Mouse (Mus musculus): ENCODE measurements at regions not wholly inside any gene's neighbourhood (a gene's known extent, or its start where the extent isn't known, plus 50 kb on each side); places are given as distances from the start of the nearest gene placed in this dataset.
"Not testable (repeated sequence)": the region's sequence is repeated elsewhere in the genome, so short reads cannot be mapped to it uniquely, and the experiment has no call there.

DNA sequence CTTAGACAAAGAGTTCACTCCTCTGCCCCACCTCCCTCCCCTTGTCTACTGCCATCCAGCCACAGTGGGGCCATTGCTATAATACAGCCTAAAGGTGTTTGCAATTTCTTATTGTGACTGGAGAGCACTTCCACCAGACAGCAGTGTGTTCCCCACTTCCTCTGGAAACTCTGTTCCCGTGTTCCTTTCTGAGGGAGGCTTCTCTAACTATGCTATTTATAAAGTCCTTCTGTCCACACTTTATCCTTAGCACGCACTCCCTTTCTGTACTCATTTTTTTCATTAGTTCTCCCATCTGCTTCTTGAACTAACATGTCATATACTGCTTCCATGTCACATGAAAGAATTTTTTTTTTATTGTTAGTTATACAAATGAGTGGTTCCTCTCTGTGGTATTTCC lies 52.0 kb upstream of the 4930432M17Rik start:
- peak; percentile 22 for DNase-seq

GRCm38 (mm10) chr3:121618161-121618560 lies 52.4 kb upstream of the 4930432M17Rik start:
- DNase-seq, result no peak

DNA sequence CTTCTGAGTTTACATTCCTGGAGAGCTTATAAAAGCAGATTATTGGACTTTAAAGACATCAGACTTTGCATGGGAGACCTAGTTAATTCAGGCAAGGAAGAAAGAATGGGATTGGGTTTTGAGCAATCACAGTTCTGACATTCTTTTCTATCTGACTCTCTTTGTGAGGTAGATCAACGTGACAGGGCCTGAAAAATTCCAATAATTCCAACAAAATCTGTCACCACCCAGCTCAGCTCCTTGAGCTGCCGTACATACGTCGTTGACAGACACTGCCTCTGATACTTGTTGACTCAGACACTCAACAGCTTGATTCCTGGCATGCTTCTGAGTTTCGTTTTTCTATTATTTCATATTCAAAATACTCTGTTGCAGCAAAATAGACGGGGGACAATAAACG lies 53.2 kb upstream of the 4930432M17Rik start:
- peak; percentile 27 for DNase-seq

DNA sequence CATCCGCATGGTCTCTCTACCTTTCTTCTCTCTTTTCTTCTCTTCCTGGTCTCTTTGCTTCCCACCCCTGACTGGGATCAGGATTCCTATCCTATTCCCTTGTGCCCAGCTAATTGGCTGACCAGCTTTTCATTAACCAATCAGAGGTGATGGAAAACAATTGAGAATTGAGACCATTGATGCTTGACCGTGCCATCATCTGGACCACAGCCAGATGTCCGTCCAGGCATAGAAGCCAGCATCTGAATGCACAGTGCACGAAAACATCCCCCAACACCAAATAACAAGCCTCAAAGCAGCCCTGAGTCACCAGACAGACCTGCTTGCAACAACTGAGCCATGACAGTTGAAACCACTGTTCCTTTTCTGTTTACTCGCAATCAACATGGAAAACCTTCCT lies 54.5 kb upstream of the 4930432M17Rik start:
- no peak for DNase-seq

DNA sequence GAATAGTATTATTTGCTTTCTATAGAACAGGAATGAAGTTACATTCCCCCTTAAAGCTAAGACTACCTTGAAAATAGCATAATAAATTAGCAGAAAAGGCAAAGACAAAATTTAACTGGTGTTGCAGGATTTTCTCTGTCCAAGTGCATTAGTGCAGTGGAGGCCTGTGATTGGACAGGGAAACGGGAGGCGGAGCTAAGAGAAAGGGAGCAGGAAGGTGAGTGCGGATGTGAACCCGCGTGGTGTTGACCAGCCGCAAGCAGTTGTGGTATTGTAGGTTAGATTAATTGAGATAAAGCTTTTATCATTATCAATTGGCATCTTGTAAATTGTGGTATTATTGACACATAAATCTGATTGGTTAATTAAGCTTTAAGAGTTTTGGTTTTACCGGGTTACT lies 55.8 kb upstream of the 4930432M17Rik start:
- no peak for DNase-seq

- no peak for DNase-seq
Measured at GRCm38 (mm10) chr3:121613224-121613623, 57.3 kb upstream of the 4930432M17Rik start.

DNA sequence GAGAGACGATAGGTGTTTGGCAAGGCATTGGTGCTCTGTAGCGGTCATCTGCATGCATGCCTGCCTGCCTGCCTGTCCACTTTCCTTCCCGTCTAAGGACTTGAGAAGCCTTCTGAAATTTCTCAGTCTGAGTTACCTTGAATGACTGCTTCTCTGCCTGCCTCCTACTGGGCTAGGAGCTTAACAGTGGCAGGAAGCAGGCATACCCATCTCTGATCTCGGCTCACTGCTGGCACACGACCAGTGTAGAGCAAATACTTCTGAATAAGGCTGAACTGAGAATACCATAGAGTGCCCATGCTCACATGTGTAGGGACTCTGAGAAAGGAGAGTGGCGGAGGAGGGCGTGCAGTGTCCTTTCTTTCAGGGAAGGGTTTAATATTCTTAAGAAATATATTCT lies 60.7 kb upstream of the 4930432M17Rik start:
- DNase-seq, result no peak

GRCm38 (mm10) chr3:121609090-121609489 lies 61.5 kb upstream of the 4930432M17Rik start:
- no peak for DNase-seq

DNA sequence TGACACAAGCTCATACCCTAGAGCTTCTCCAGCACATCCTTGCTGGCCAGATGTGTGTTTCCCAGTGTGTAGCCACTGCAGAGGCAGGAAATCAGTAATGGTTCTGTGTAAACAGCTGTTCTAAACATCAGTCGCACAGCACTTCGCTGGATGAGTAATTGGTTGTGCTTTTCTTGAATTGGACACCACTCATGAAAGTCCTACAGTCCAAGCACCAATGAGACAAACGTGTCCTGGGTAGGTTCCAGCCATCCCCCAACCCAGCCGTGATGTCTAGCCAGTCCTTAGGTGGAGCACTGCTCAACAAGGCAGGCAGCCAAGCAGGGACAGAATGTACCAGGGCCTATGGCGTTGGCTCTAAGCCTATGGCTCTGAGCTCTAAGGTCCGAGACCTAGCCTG lies 65.8 kb upstream of the 4930432M17Rik start:
- DNase-seq, result no peak

GRCm38 (mm10) chr3:121604081-121604480 lies 66.5 kb upstream of the 4930432M17Rik start:
- DNase-seq, result peak; percentile 45

- DNase-seq, result no peak
Measured at GRCm38 (mm10) chr3:121602826-121603370, 67.7 kb upstream of the 4930432M17Rik start.

DNA sequence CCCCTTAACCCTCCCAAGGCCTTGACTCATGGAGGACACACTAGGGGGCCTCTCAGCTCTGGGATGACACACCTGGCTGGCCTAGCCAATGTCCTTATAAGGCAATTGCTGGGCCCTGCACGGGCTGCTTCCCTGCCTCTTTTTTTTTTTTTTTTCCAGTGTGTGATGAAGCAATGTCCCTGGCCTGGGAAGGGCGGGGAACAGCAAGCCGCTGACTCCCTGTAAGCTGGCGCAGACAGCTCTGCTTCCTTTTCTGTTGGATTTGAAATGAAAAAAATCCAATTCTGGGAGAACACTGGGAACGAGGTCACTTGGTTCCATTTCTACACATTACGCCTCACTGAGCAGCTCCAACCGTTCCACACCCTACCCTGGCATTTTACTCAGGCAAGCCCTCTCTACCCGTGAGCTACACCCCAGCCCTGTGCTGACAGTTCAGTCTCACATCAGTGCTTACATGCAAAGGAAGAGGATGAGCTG lies 68.4 kb upstream of the 4930432M17Rik start:
- DNase-seq, result no peak

GRCm38 (mm10) chr3:121600841-121601240 lies 68.6 kb upstream of the Slc44a3 start:
- DNase-seq, result no peak

DNA sequence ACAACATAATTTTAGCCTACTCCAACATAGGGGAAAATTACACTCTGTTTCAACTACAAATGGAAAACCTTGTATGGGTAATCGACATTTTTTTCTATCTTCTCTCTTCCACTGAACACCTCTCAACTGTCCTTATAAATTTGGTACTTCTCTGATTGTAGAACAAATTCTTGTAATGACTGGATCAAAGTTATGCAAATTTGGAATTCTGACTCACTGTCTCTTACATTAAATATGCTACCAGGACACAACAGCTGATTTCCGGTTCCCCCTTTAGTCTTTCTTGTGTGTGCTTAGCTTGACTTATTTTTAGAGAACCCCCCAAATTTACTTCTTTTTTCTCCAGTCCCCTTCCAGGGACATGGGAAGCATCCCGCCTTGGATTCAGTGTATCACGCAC lies 68.2 kb upstream of the Slc44a3 start:
- no peak for DNase-seq

DNA sequence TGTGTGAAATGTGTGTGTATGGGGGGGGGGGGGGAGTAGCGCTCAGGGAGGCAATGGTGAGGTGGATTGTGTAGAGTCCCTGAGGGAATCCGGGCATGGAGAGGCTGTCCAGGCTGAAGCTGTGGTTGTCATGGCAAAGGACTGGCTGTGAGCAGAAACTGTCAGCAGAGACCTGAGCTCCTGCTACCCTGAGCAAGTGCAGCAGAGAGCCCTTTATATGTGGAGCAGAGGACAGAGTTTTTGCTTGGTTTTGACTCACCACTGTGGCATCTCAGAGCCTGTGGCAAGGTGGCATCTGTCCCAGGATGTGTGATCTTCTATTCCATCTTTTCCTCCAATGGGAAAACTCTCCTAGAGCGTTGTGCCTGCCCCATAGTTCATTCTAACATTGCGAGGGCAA lies 65.8 kb upstream of the Slc44a3 start:
- DNase-seq, result no peak

DNA sequence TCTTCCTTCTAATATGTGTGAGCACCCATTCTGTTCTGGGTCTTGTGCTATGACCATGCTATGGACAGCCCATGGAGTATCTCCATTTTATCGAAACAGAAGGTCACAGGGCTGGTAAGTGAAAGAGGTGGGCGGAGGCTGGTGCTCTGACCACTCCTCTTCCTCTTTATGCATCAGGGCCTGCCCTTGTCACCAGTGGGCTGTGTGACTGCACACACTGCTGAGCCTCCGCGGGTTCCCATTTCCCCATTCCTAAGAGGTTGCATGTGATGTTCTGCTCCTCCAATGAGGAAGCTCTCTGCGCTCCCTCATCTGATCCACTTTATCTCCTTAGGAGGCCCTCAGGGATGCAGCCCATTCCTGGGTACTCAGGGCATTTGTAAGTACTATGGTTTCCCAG lies 65.0 kb upstream of the Slc44a3 start:
- DNase-seq, result no peak

DNA sequence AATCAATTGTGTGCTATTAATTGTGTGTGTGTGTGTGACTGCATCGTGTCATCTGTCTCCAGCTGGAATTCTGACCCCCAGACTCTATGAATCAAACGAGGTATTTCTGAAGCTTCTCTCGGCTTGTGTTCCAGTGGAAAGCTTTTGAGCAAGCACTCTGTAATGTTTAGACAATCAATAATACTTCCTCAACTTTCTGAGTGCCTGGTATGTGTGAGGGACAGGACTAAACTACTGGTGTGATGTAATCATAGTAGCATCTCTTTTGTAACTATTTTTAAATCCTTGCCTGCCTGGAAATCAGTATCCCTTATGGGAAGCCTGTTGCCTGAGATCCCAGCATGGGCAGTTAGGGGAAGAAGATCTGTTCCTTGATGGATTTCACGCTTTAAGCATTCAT lies 62.4 kb upstream of the Slc44a3 start:
- DNase-seq, result no peak

GRCm38 (mm10) chr3:121593598-121594117 lies 61.5 kb upstream of the Slc44a3 start:
- DNase-seq, result no peak

- DNase-seq, result no peak
Measured at GRCm38 (mm10) chr3:121593143-121593542, 60.9 kb upstream of the Slc44a3 start.

DNA sequence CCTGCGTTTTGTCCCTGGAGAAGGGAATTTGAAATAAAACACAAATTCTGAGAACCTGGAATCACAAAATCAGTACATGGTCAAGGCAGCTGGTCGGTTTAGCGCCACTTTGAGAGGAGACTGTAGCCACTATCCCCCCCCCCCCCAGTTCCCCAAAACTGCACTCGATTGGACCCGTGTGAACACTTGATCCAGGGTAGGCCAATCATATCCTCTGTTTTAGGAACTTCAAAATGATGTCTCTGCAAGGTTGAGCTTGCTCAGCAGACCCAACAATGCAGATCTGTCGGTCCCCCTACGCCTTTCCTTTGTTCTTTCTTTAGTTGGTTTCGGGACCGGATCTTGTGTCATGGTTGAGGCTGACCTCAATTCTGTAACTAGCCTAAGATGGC lies 57.3 kb upstream of the Slc44a3 start:
- DNase-seq, result no peak

GRCm38 (mm10) chr3:121588737-121589493 lies 56.7 kb upstream of the Slc44a3 start:
- DNase-seq, result no peak

GRCm38 (mm10) chr3:121585306-121585705 lies 53.1 kb upstream of the Slc44a3 start:
- DNase-seq, result no peak

DNA sequence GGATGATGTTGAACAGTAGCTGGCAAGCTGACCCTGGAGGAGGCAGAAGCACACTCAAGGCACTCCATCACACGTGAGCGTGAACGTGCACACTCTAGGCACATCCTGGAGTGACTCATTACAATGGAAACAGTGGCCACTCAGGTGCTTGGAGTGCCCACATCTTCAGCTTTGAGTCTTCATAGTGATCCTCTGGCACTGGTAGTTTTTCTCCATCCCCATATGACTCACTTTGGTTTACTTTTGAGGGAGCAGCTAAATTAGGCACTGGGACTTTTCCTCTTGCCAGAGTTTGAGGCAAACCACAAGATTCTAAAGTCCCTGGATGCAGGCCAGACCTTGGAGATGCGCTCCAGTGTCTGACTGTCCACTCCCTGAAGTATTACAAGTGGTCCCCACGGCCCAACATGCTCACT lies 52.5 kb upstream of the Slc44a3 start:
- no peak for DNase-seq

DNA sequence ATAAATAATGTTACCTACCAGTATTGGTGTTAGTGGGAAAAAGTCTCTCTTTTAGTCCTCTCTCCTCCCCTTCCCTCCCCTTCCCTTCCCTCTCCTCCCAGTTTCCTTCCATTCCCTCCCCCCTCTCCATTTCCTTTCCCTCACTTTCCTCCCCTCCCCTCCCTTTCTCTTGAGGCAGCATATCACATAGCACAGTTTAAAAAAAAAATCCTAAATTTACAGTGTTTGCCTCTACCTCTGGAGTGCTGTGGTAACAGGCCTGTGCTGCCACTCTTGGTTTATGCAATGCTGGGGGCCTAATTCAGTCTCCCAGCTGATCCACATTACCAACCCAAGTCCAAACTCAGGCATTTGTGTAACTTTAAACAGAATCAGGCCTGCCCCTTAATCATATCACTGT lies 52.1 kb upstream of the Slc44a3 start:
- DNase-seq, result no peak

- not testable (repeated sequence) for DNase-seq
Measured at GRCm38 (mm10) chr3:121582711-121583110, 50.5 kb upstream of the Slc44a3 start.

Data from layer of hippocampus, adult 9-11 months (tissue).